ENCODE assay signal across 10 mouse cellular contexts in genomic region chr10:57632868-57633240, GRCm38 (mm10). TPM values are rescaled to one million over a fixed set of nuclear protein-coding genes. Genes with fewer than 3 reads are reported as not detected.
DNase-seq lines count a peak whose midpoint lies in the region; ATAC-seq and TF ChIP-seq lines count a peak whose summit lies in the region.
"Had no signal": no experiment of that assay in that cellular context is flagged by ENCODE, and none has a peak within 500 bp of the region (broad histone marks: within the 10 kb centered on the region; RNA-seq: fewer than 3 reads in every experiment).

No protein-coding gene starts in this region.

- H3K27ac ChIP-seq in heart, embryonic 15.5 days, result no peak overlapping the region
- no peak overlapping the region for H3K27ac ChIP-seq in CH12.LX (ENCODE audit: insufficient read depth, low read depth)
- H3K27ac ChIP-seq in embryonic facial prominence, embryonic 13.5 days, result no peak overlapping the region
- no peak overlapping the region for H3K27ac ChIP-seq in liver, postnatal 0 days (ENCODE audit: low read depth)

- peaks cover 8% of the 10 kb centered on the region for H3K4me1 ChIP-seq in heart, embryonic 15.5 days (replicated peaks)
- peaks cover 4 to 44% of the 10 kb centered on the region in 2 experiments; a peak in 3 of 4 replicates for H3K4me1 ChIP-seq in CH12.LX (ENCODE audit: control insufficient read depth in 1 of 2, insufficient read depth in 2 of 2)
- peaks cover 9% of the 10 kb centered on the region for H3K4me1 ChIP-seq in embryonic facial prominence, embryonic 13.5 days
- H3K4me1 ChIP-seq in liver, postnatal 0 days (ENCODE audit: insufficient read depth), result peaks cover 12% of the 10 kb centered on the region

- no peak for TF ChIP-seq CTCF in CH12.LX (conservative IDR thresholded peaks at IDR 0.05 in 1 of 2, IDR thresholded peaks at IDR 0.05 in 1 of 2; ENCODE audit: low read depth in 2 of 2, low read length in 2 of 2)
- no peak for TF ChIP-seq CTCF in liver, postnatal 0 days (IDR thresholded peaks at IDR 0.05; ENCODE audit: low read depth)

- dilution Hi-C loops in CH12.LX (cut with MboI; ENCODE audit: extremely low pct_ligation_motif_present, extremely low pct_unique_long_range_greater_than_20kb, low sequenced_read_pairs), result no loop called here

- no peak overlapping the region for H3K9ac ChIP-seq in heart, embryonic 15.5 days
- H3K9ac ChIP-seq in CH12.LX (ENCODE audit: insufficient read depth, low read depth), result no peak overlapping the region
- no peak overlapping the region for H3K9ac ChIP-seq in embryonic facial prominence, embryonic 13.5 days
- no peak overlapping the region for H3K9ac ChIP-seq in liver, postnatal 0 days (replicated peaks)

- 81% methylated on average over 4 of the region's 4 CpGs for WGBS in heart, embryonic 15.5 days
- 76% methylated on average over 4 of the region's 4 CpGs for WGBS in embryonic facial prominence, embryonic 13.5 days
- WGBS in liver, postnatal 0 days (ENCODE audit: insufficient replicate concordance), result 69% methylated on average over 4 of the region's 4 CpGs

- in situ Hi-C loops in CH12.LX (cut with MboI; ENCODE audit: low pct_ligation_motif_present, low pct_unique_long_range_greater_than_20kb, low sequenced_read_pairs), result no loop called here

- no peak for ATAC-seq in heart, embryonic 15.5 days (replicated peaks; ENCODE audit: insufficient number of reproducible peaks, insufficient read depth, low FRiP score, low read depth)
- no peak for ATAC-seq in embryonic facial prominence, embryonic 13.5 days (ENCODE audit: insufficient number of reproducible peaks, insufficient read depth, low FRiP score, low TSS enrichment, low read depth)
- no peak for ATAC-seq in liver, postnatal 0 days

- TF ChIP-seq RAD21 in CH12.LX (IDR thresholded peaks at IDR 0.05; ENCODE audit: low read depth, low read length), result no peak

- H3K4me3 ChIP-seq in heart, embryonic 15.5 days, result no peak overlapping the region
- H3K4me3 ChIP-seq in CH12.LX (replicated peaks in 1 of 3; ENCODE audit: low read depth in 2 of 3, low read length in 2 of 3, poor library complexity in 1 of 3), result no peak overlapping the region
- H3K4me3 ChIP-seq in embryonic facial prominence, embryonic 13.5 days, result no peak overlapping the region
- no peak overlapping the region for H3K4me3 ChIP-seq in liver, postnatal 0 days (ENCODE audit: low read depth, low read length)

- no peaks in the 10 kb centered on the region for H3K79me2 ChIP-seq in CH12.LX (replicated peaks; ENCODE audit: control insufficient read depth, extremely low read depth, insufficient read depth, poor library complexity, severe bottlenecking)

- no peak for TF ChIP-seq POLR2A in CH12.LX (IDR thresholded peaks at IDR 0.05; ENCODE audit: low read depth, low read length)

- H3K4me2 ChIP-seq in heart, embryonic 15.5 days, result peak overlapping the region; percentile 91
- peak overlapping the region; percentile 68 for H3K4me2 ChIP-seq in CH12.LX (ENCODE audit: insufficient read depth, low read depth, poor library complexity, severe bottlenecking)
- peak overlapping the region; percentile 71; the same call in 1 of the 2 replicates for H3K4me2 ChIP-seq in embryonic facial prominence, embryonic 13.5 days
- H3K4me2 ChIP-seq in liver, postnatal 0 days (ENCODE audit: low read depth, low read length), result peak overlapping the region; percentile 72

- H3K9me3 ChIP-seq in heart, embryonic 15.5 days (replicated peaks), result no peaks in the 10 kb centered on the region
- H3K9me3 ChIP-seq in CH12.LX (replicated peaks; ENCODE audit: low read length), result peaks cover 5% of the 10 kb centered on the region
- H3K9me3 ChIP-seq in embryonic facial prominence, embryonic 13.5 days, result peaks cover 4% of the 10 kb centered on the region; the same call in 1 of the 2 replicates
- peaks cover 5% of the 10 kb centered on the region; the same call in 1 of the 2 replicates for H3K9me3 ChIP-seq in liver, postnatal 0 days (ENCODE audit: low read length)

- H3K27me3 ChIP-seq in heart, embryonic 15.5 days, result peaks cover 3% of the 10 kb centered on the region; the same call in 1 of the 2 replicates
- H3K27me3 ChIP-seq in CH12.LX (replicated peaks), result no peaks in the 10 kb centered on the region
- H3K27me3 ChIP-seq in embryonic facial prominence, embryonic 13.5 days, result peaks cover 25% of the 10 kb centered on the region
- H3K27me3 ChIP-seq in liver, postnatal 0 days (ENCODE audit: insufficient read depth, low read length), result peaks cover 10% of the 10 kb centered on the region; the same call in 1 of the 2 replicates

- H3K36me3 ChIP-seq in heart, embryonic 15.5 days, result no peaks in the 10 kb centered on the region
- H3K36me3 ChIP-seq in CH12.LX (replicated peaks in 1 of 2; ENCODE audit: control insufficient read depth in 1 of 2, insufficient read depth in 1 of 2, low read length in 1 of 2), result no peaks in the 10 kb centered on the region
- H3K36me3 ChIP-seq in embryonic facial prominence, embryonic 13.5 days, result no peaks in the 10 kb centered on the region
- H3K36me3 ChIP-seq in liver, postnatal 0 days (replicated peaks; ENCODE audit: insufficient read depth, low read length), result no peaks in the 10 kb centered on the region

- no peak for DNase-seq in heart, postnatal 25 days (ENCODE audit: low spot score)
- DNase-seq in CH12.LX (ENCODE audit: extremely low read depth), result no peak
- no peak for DNase-seq in liver, postnatal 0 days
- no peak for DNase-seq in thymus, postnatal 0 days (ENCODE audit: low spot score)
- DNase-seq in c-Kit-positive CD71-positive TER-119-positive erythroid progenitor cells, embryonic 14.5 days (ENCODE audit: low spot score), result no peak
- no peak for DNase-seq in adrenal gland, postnatal 14 days
- DNase-seq: adrenal gland, postnatal 10 days; heart, adult 11 months had no signal

- intact Hi-C loops in heart, postnatal 25 days (cut with DNase I), result loop anchor here (10.0 kb wide), 1 partner anchor 92 kb away; no protein-coding TSS in a partner anchor

- TF ChIP-seq EP300 in CH12.LX (IDR thresholded peaks at IDR 0.05; ENCODE audit: low read length), result no peak
- TF ChIP-seq EP300 in liver, postnatal 0 days (IDR thresholded peaks at IDR 0.05; ENCODE audit: low read depth), result no peak

TF ChIP-seq in CH12.LX, 34 proteins besides CTCF, POLR2A, EP300 and RAD21:
- TF ChIP-seq NELFE (IDR thresholded peaks at IDR 0.05; ENCODE audit: low read depth, low read length) (no peak), MAZ (IDR thresholded peaks at IDR 0.05; ENCODE audit: low read depth, low read length) (no peak), TCF12 (IDR thresholded peaks at IDR 0.05; ENCODE audit: low read depth, low read length) (no peak), RCOR1 (conservative IDR thresholded peaks at IDR 0.05; ENCODE audit: low read depth, low read length) (no peak), ZC3H11A (IDR thresholded peaks at IDR 0.05; ENCODE audit: low read depth, low read length) (no peak), PAX5 (IDR thresholded peaks at IDR 0.05; ENCODE audit: low read length) (no peak), NRF1 (IDR thresholded peaks at IDR 0.05; ENCODE audit: low read depth, low read length) (no peak), UBTF (IDR thresholded peaks at IDR 0.05; ENCODE audit: low read depth, low read length) (no peak), GABPA (IDR thresholded peaks at IDR 0.05; ENCODE audit: insufficient replicate concordance, low read depth, low read length) (no peak), IRF4 (IDR thresholded peaks at IDR 0.05; ENCODE audit: low read depth, low read length) (no peak), E2F4 (IDR thresholded peaks at IDR 0.05; ENCODE audit: insufficient replicate concordance, low read depth, low read length) (no peak), ETS1 (conservative IDR thresholded peaks at IDR 0.05; ENCODE audit: low read depth, low read length) (no peak), JUND (conservative IDR thresholded peaks at IDR 0.05; ENCODE audit: low read depth, low read length) (no peak), ELF1 (IDR thresholded peaks at IDR 0.05; ENCODE audit: low read depth, low read length) (no peak), ZKSCAN1 (IDR thresholded peaks at IDR 0.05; ENCODE audit: borderline replicate concordance, low read depth, low read length) (no peak), CHD2 (IDR thresholded peaks at IDR 0.05; ENCODE audit: low read length) (no peak)

RNA-seq across cellular contexts. Expression of gene Pkib, which starts 1.1 kb away (rescaled TPM):
- 2.5 and 3.8 TPM in 2 replicates for polyA plus RNA-seq in heart, embryonic 15.5 days (2015; fragmentation: Nextera tagmentation; extraction: Ambion mirVana)
- total RNA-seq in heart, postnatal 25 days (2021), result under 1 TPM; 0.55 to 0.56 TPM
- total RNA-seq in CH12.LX (2012; rRNA removed) (0.59 and 1.3 TPM in 2 replicates), CH12.LX (2014; rRNA removed) (4.1 and 4.2 TPM in 2 replicates)
- polyA plus RNA-seq in CH12.LX (2012; ENCODE audit: insufficient read length, low read depth), result 1.9 TPM in 2 replicates
- 1.6 and 1.8 TPM in 2 replicates for polyA plus RNA-seq in embryonic facial prominence, embryonic 13.5 days (2015; fragmentation: Nextera tagmentation; extraction: Ambion mirVana)
- polyA plus RNA-seq in liver, postnatal 0 days (2015; fragmentation: Nextera tagmentation; extraction: Ambion mirVana), result 1.8 and 2.6 TPM in 2 replicates
- 3.4 and 4.0 TPM in 2 replicates for polyA plus RNA-seq in thymus, postnatal 0 days (2015; fragmentation: Nextera tagmentation; extraction: Ambion mirVana)
- total RNA-seq in adrenal gland, postnatal 14 days (2021), result 0.15 and 2.4 TPM in 2 replicates
